Mouse (Mus musculus): ENCODE data around the gene Gpr25. TPM values are rescaled to one million over a fixed set of nuclear protein-coding genes. Genes with fewer than 3 reads are reported as not detected.

The Gpr25 gene
- not detected for polyA plus RNA-seq (2014; fragmentation: Illumina TruSeq; extraction: RNeasy Lipid Tissue Mini Kit (QIAGEN cat#74804); ENCODE audit: low replicate concordance)

GRCm38 (mm10) chr1:136260635-136261238 lies at the start of gene Gpr25:
Gene Gpr25 (minus strand): TSS chr1:136260873.

GRCm38 (mm10) chr1:136233892-136234594 lies 26.6 kb downstream of the Gpr25 start, which contains the start of gene Inava:
Gene Inava (minus strand): TSS chr1:136234264.

GRCm38 (mm10) chr1:136212803-136213202 lies 47.9 kb downstream of the Gpr25 start, which contains the start of gene Mroh3:
Gene Mroh3 (minus strand): TSS chr1:136212828.

Other genes starting within 250 kb of the Gpr25 start
- not detected for gene Ascl5, start 210.1 kb downstream of the Gpr25 start, polyA plus RNA-seq (2014; fragmentation: Illumina TruSeq; extraction: RNeasy Lipid Tissue Mini Kit (QIAGEN cat#74804); ENCODE audit: low replicate concordance)
- not detected for gene Cacna1s, start 208.1 kb downstream of the Gpr25 start, polyA plus RNA-seq (2014; fragmentation: Illumina TruSeq; extraction: RNeasy Lipid Tissue Mini Kit (QIAGEN cat#74804); ENCODE audit: low replicate concordance)
- 1.2 TPM for gene Kif21b, start 129.5 kb downstream of the Gpr25 start, polyA plus RNA-seq (2014; fragmentation: Illumina TruSeq; extraction: RNeasy Lipid Tissue Mini Kit (QIAGEN cat#74804); ENCODE audit: low replicate concordance)
- 1.3 TPM for gene Mroh3, start 48.0 kb downstream of the Gpr25 start, polyA plus RNA-seq (2014; fragmentation: Illumina TruSeq; extraction: RNeasy Lipid Tissue Mini Kit (QIAGEN cat#74804); ENCODE audit: low replicate concordance)
- gene Inava, start 26.6 kb downstream of the Gpr25 start, polyA plus RNA-seq (2014; fragmentation: Illumina TruSeq; extraction: RNeasy Lipid Tissue Mini Kit (QIAGEN cat#74804); ENCODE audit: low replicate concordance): 1.7 TPM
- 7.7 TPM for gene Camsap2, start 85.2 kb upstream of the Gpr25 start, polyA plus RNA-seq (2014; fragmentation: Illumina TruSeq; extraction: RNeasy Lipid Tissue Mini Kit (QIAGEN cat#74804); ENCODE audit: low replicate concordance)
- 0.71 TPM for gene Ddx59, start 154.4 kb upstream of the Gpr25 start, polyA plus RNA-seq (2014; fragmentation: Illumina TruSeq; extraction: RNeasy Lipid Tissue Mini Kit (QIAGEN cat#74804); ENCODE audit: low replicate concordance)
- 1.2 TPM for gene Kif14, start 205.5 kb upstream of the Gpr25 start, polyA plus RNA-seq (2014; fragmentation: Illumina TruSeq; extraction: RNeasy Lipid Tissue Mini Kit (QIAGEN cat#74804); ENCODE audit: low replicate concordance)

Measured in small intestine, adult 10 weeks (tissue).